Mouse (Mus musculus): Measurements from ENCODE around the gene Gm3285.

GRCm38 (mm10) chr10:77864762-77865143 lies 3.0 kb downstream of the Gm3285 start:
- TF ChIP-seq POLR2A (IDR thresholded peaks at IDR 0.05; ENCODE audit: low read depth, low read length) (peak; percentile 5; the same call in 1 of the 2 replicates), CTCF (IDR thresholded peaks at IDR 0.05; ENCODE audit: extremely low read depth, insufficient read length, insufficient replicate concordance, low read depth, low read length) (no peak)
